Mouse (Mus musculus): ENCODE results near the gene Spns3. TPM values are rescaled to one million over a fixed set of nuclear protein-coding genes. Genes with fewer than 3 reads are reported as not detected.

Spns3 gene
- polyA plus RNA-seq, 1 experiment = 0.15 TPM

DNA sequence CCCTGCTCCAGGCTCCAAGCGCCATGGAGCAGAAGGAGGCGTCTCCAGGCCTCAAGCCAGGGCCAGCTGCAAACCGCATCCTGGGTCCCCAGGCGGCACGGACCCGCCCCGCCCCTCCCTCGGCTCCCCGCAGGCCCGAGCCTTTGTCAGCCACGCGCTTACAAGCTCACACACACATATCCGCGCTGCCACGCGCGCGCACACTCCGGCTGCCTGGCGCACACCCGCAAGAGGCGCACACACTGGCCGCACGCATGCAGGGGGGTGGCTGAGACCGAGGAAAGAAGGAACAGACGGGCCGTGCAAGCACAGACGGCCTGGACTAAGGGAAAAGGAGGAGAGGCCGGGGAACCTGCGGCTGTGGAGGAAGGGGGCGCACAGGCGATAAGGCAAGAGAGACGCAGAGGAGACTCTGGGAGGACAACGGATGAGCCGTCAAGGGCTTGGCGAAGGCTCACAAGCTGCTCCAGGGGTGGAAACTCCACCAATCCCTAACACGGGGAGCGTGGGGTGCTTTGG lies 61.5 kb downstream of the Spns3 start:
- Histone ChIP-seq H3K9ac (ENCODE audit: low read depth, poor library complexity, severe bottlenecking) (peak overlapping the region; percentile 52), H3K27me3 (ENCODE audit: control insufficient read depth, insufficient read depth, low read length, poor library complexity, severe bottlenecking) (peaks cover 4% of the 10 kb centered on the region; the same call in 1 of the 2 replicates), H3K4me3 (ENCODE audit: low read depth, low read length) (peak overlapping the region; percentile 61), H3K27ac (ENCODE audit: insufficient read depth, low read length) (no peak overlapping the region), H3K4me1 (ENCODE audit: control insufficient read depth, insufficient read depth, low read length) (no peaks in the 10 kb centered on the region), H3K9me3 (replicated peaks; ENCODE audit: control insufficient read depth, insufficient read depth, low read length, poor library complexity, severe bottlenecking) (no peaks in the 10 kb centered on the region), H3K36me3 (ENCODE audit: control insufficient read depth, insufficient read depth, low read length, poor library complexity, severe bottlenecking) (no peaks in the 10 kb centered on the region)
- TF ChIP-seq POLR2A (IDR thresholded peaks at IDR 0.05; ENCODE audit: insufficient read depth, low read length) = no peak
- no peak for TF ChIP-seq EP300 (IDR thresholded peaks at IDR 0.05; ENCODE audit: insufficient read depth, low read depth, low read length)
- no peak for TF ChIP-seq CTCF (IDR thresholded peaks at IDR 0.05; ENCODE audit: low read depth, low read length)

DNA sequence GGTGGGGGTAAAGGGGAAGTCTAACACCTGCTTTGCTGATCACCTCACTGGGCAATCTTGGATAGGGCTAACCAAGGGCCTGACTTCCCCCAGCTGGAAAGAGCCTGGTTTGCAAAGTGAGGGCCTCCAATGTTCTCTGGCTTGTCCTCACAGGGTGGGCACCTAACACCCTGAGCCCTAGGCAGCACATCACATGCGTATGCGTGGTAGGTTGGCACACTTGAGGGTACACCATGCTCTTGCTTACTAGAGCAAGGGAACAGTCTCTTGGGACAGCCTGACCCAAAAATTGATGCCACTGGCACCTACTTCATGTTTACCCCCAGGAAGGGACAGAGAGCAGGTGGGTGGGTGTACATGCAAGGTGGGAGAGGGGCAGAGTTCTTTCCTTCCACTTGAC lies 62.6 kb downstream of the Spns3 start:
- Histone ChIP-seq H3K27me3 (ENCODE audit: control insufficient read depth, insufficient read depth, low read length, poor library complexity, severe bottlenecking) (peaks cover 4% of the 10 kb centered on the region; the same call in 1 of the 2 replicates), H3K36me3 (ENCODE audit: control insufficient read depth, insufficient read depth, low read length, poor library complexity, severe bottlenecking) (no peaks in the 10 kb centered on the region), H3K9me3 (replicated peaks; ENCODE audit: control insufficient read depth, insufficient read depth, low read length, poor library complexity, severe bottlenecking) (no peaks in the 10 kb centered on the region), H3K9ac (ENCODE audit: low read depth, poor library complexity, severe bottlenecking) (no peak overlapping the region), H3K4me3 (ENCODE audit: low read depth, low read length) (no peak overlapping the region), H3K4me1 (ENCODE audit: control insufficient read depth, insufficient read depth, low read length) (no peaks in the 10 kb centered on the region), H3K27ac (ENCODE audit: insufficient read depth, low read length) (no peak overlapping the region)
- no peak for TF ChIP-seq CTCF (IDR thresholded peaks at IDR 0.05; ENCODE audit: low read depth, low read length)
- TF ChIP-seq POLR2A (IDR thresholded peaks at IDR 0.05; ENCODE audit: insufficient read depth, low read length) = no peak
- TF ChIP-seq EP300 (IDR thresholded peaks at IDR 0.05; ENCODE audit: insufficient read depth, low read depth, low read length) = no peak

GRCm38 (mm10) chr11:72487171-72487570 lies 63.1 kb downstream of the Spns3 start:
- Histone ChIP-seq H3K9ac (ENCODE audit: low read depth, poor library complexity, severe bottlenecking) (no peak overlapping the region), H3K4me1 (ENCODE audit: control insufficient read depth, insufficient read depth, low read length) (no peaks in the 10 kb centered on the region), H3K36me3 (ENCODE audit: control insufficient read depth, insufficient read depth, low read length, poor library complexity, severe bottlenecking) (no peaks in the 10 kb centered on the region), H3K27me3 (ENCODE audit: control insufficient read depth, insufficient read depth, low read length, poor library complexity, severe bottlenecking) (peaks cover 4% of the 10 kb centered on the region; the same call in 1 of the 2 replicates), H3K27ac (ENCODE audit: insufficient read depth, low read length) (no peak overlapping the region), H3K4me3 (ENCODE audit: low read depth, low read length) (no peak overlapping the region), H3K9me3 (replicated peaks; ENCODE audit: control insufficient read depth, insufficient read depth, low read length, poor library complexity, severe bottlenecking) (no peaks in the 10 kb centered on the region)
- no peak for TF ChIP-seq EP300 (IDR thresholded peaks at IDR 0.05; ENCODE audit: insufficient read depth, low read depth, low read length)
- TF ChIP-seq POLR2A (IDR thresholded peaks at IDR 0.05; ENCODE audit: insufficient read depth, low read length) = no peak
- no peak for TF ChIP-seq CTCF (IDR thresholded peaks at IDR 0.05; ENCODE audit: low read depth, low read length)

DNA sequence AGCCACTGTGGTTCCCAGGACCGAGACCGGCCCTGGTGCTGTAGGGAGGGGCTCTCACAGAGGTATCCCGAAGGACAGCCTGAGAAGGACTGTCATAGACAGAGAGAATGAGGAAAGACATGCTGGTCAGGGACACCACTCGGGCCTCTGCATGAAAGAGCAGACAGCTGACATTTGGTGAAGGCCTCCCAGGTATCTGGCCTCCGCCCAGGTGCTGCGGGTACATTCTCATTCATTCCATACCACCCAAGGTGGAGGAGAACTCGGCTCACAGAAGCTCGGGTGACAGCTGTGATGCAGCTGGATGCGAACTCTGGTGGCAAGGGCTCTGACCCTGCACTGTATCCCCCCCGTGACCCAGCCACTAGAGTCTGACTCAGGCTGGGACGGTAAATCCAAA lies 64.3 kb downstream of the Spns3 start:
- Histone ChIP-seq H3K4me1 (ENCODE audit: control insufficient read depth, insufficient read depth, low read length) (no peaks in the 10 kb centered on the region), H3K27ac (ENCODE audit: insufficient read depth, low read length) (no peak overlapping the region), H3K4me3 (ENCODE audit: low read depth, low read length) (no peak overlapping the region), H3K36me3 (ENCODE audit: control insufficient read depth, insufficient read depth, low read length, poor library complexity, severe bottlenecking) (no peaks in the 10 kb centered on the region), H3K27me3 (ENCODE audit: control insufficient read depth, insufficient read depth, low read length, poor library complexity, severe bottlenecking) (peaks cover 4% of the 10 kb centered on the region; the same call in 1 of the 2 replicates), H3K9me3 (replicated peaks; ENCODE audit: control insufficient read depth, insufficient read depth, low read length, poor library complexity, severe bottlenecking) (no peaks in the 10 kb centered on the region), H3K9ac (ENCODE audit: low read depth, poor library complexity, severe bottlenecking) (no peak overlapping the region)
- no peak for TF ChIP-seq CTCF (IDR thresholded peaks at IDR 0.05; ENCODE audit: low read depth, low read length)
- no peak for TF ChIP-seq POLR2A (IDR thresholded peaks at IDR 0.05; ENCODE audit: insufficient read depth, low read length)
- no peak for TF ChIP-seq EP300 (IDR thresholded peaks at IDR 0.05; ENCODE audit: insufficient read depth, low read depth, low read length)

DNA sequence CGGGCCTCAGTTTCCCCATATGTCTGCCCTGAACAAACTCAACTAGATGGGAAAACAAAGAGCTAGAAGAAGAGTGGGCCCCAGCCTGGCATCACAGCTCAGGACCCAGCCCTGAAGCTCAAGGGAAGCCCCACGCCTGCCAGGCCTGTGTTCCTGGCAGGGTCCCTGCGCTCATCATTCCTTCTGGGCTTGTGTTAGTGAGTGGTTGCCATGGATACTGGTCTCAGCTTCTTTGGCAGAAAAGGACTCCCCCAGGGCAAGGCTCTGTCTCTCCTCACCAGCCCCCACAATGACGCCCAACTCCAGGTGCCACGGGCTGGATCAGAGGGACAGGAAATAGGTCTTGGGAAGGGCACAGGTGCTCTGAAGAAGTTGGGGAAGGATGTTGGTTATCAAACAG lies 65.1 kb downstream of the Spns3 start:
- H3K4me3 ChIP-seq (ENCODE audit: low read depth, low read length) = no peak overlapping the region
- H3K27me3 ChIP-seq (ENCODE audit: control insufficient read depth, insufficient read depth, low read length, poor library complexity, severe bottlenecking) = 0 out of 2 replicates have a peak, but pooled peaks cover 2% of the 10 kb centered on the region
- H3K4me1 ChIP-seq (ENCODE audit: control insufficient read depth, insufficient read depth, low read length) = no peaks in the 10 kb centered on the region
- no peaks in the 10 kb centered on the region for H3K36me3 ChIP-seq (ENCODE audit: control insufficient read depth, insufficient read depth, low read length, poor library complexity, severe bottlenecking)
- H3K27ac ChIP-seq (ENCODE audit: insufficient read depth, low read length) = no peak overlapping the region
- TF ChIP-seq POLR2A (IDR thresholded peaks at IDR 0.05; ENCODE audit: insufficient read depth, low read length) (no peak), CTCF (IDR thresholded peaks at IDR 0.05; ENCODE audit: low read depth, low read length) (no peak), EP300 (IDR thresholded peaks at IDR 0.05; ENCODE audit: insufficient read depth, low read depth, low read length) (no peak)
- no peaks in the 10 kb centered on the region for H3K9me3 ChIP-seq (replicated peaks; ENCODE audit: control insufficient read depth, insufficient read depth, low read length, poor library complexity, severe bottlenecking)
- no peak overlapping the region for H3K9ac ChIP-seq (ENCODE audit: low read depth, poor library complexity, severe bottlenecking)

DNA sequence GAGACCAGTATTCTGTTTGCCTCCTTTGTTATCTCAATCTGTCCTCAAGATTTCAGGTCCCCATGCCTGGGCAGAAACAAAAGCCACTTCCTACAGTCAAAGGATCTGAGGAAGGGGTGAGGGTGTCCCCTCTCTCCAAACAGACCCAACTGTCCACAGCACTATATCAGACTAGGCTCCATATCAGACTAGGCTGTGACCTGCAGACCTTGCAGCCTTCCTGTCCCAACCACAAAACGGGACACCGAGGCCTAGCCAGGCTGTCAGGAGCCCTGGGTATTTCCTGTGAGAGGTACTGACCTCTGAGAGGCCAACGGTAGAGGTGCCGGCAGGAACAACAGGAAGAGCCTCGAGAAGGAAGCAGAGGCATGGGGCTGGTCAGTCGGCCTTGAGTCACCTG lies 65.8 kb downstream of the Spns3 start:
- H3K36me3 ChIP-seq (ENCODE audit: control insufficient read depth, insufficient read depth, low read length, poor library complexity, severe bottlenecking) = no peaks in the 10 kb centered on the region
- no peaks in the 10 kb centered on the region for H3K4me1 ChIP-seq (ENCODE audit: control insufficient read depth, insufficient read depth, low read length)
- TF ChIP-seq EP300 (IDR thresholded peaks at IDR 0.05; ENCODE audit: insufficient read depth, low read depth, low read length) (no peak), POLR2A (IDR thresholded peaks at IDR 0.05; ENCODE audit: insufficient read depth, low read length) (no peak), CTCF (IDR thresholded peaks at IDR 0.05; ENCODE audit: low read depth, low read length) (no peak)
- H3K27ac ChIP-seq (ENCODE audit: insufficient read depth, low read length) = no peak overlapping the region
- H3K9me3 ChIP-seq (replicated peaks; ENCODE audit: control insufficient read depth, insufficient read depth, low read length, poor library complexity, severe bottlenecking) = no peaks in the 10 kb centered on the region
- 0 out of 2 replicates have a peak, but pooled peaks cover 2% of the 10 kb centered on the region for H3K27me3 ChIP-seq (ENCODE audit: control insufficient read depth, insufficient read depth, low read length, poor library complexity, severe bottlenecking)
- H3K4me3 ChIP-seq (ENCODE audit: low read depth, low read length) = no peak overlapping the region
- no peak overlapping the region for H3K9ac ChIP-seq (ENCODE audit: low read depth, poor library complexity, severe bottlenecking)

Measured in ES-Bruce4 (cell line).